Comparison of ENCODE assay signal across 12 mouse cellular contexts in genomic region chr10:59981792-59982191, GRCm38 (mm10). TPM values are rescaled to one million over a fixed set of nuclear protein-coding genes. Genes with fewer than 3 reads are reported as not detected.
DNase-seq lines count a peak whose midpoint lies in the region; ATAC-seq and TF ChIP-seq lines count a peak whose summit lies in the region.
"Had no signal": no experiment of that assay in that cellular context is flagged by ENCODE, and none has a peak within 500 bp of the region (broad histone marks: within the 10 kb centered on the region; RNA-seq: fewer than 3 reads in every experiment).

No protein-coding gene starts in this region.

- no peak for TF ChIP-seq POLR2A in kidney, adult 2 months (IDR thresholded peaks at IDR 0.05; ENCODE audit: low read depth, low read length)

- TF ChIP-seq CTCF in kidney, adult 2 months (conservative IDR thresholded peaks at IDR 0.05; ENCODE audit: insufficient read depth, insufficient read length, low read depth, low read length), result no peak

- peaks cover 76% of the 10 kb centered on the region for H3K4me1 ChIP-seq in megakaryocyte, embryonic 14.5 days
- H3K4me1 ChIP-seq in heart, embryonic 10.5 days, result peaks cover 48% of the 10 kb centered on the region
- peaks cover 34% of the 10 kb centered on the region for H3K4me1 ChIP-seq in liver, embryonic 12.5 days
- H3K4me1 ChIP-seq in kidney, adult 2 months (ENCODE audit: control insufficient read depth, insufficient read depth, low read length), result peaks cover 26% of the 10 kb centered on the region

- 76% methylated on average over 9 of the region's 9 CpGs for WGBS in heart, embryonic 10.5 days
- 74% methylated on average over 9 of the region's 9 CpGs for WGBS in liver, embryonic 12.5 days (ENCODE audit: insufficient replicate concordance)
- WGBS in kidney, adult 2 months, result 86% methylated on average over 9 of the region's 9 CpGs

- peak; percentile 67 to 88 for DNase-seq in adrenal gland, adult (ENCODE audit: inconsistent age in 2 of 2, low spot score in 1 of 2)
- DNase-seq in adrenal gland, adult 8-10 months, result no peak
- DNase-seq in heart, embryonic 10.5 days (ENCODE audit: low spot score), result no peak
- DNase-seq in kidney, adult 2 months, result no peak
- no peak for DNase-seq in urinary bladder, postnatal 10 days (ENCODE audit: low spot score)
- DNase-seq: cerebellum, postnatal 36 days; kidney, postnatal 10 days; midbrain, embryonic 14.5 days had no signal

- H3K4me2 ChIP-seq in liver, embryonic 12.5 days, result no peak overlapping the region

- ATAC-seq in megakaryocyte, adult 5-6 weeks (ENCODE audit: poor library complexity, severe bottlenecking), result no peak
- peak; percentile 24; the same call in 1 of the 2 replicates for ATAC-seq in liver, embryonic 12.5 days

- no peaks in the 10 kb centered on the region for H3K9me3 ChIP-seq in megakaryocyte, embryonic 14.5 days
- H3K9me3 ChIP-seq in heart, embryonic 10.5 days, result no peaks in the 10 kb centered on the region
- no peaks in the 10 kb centered on the region for H3K9me3 ChIP-seq in liver, embryonic 12.5 days (replicated peaks)

- H3K36me3 ChIP-seq in megakaryocyte, embryonic 14.5 days (replicated peaks; ENCODE audit: low read length), result peaks cover 32% of the 10 kb centered on the region
- H3K36me3 ChIP-seq in heart, embryonic 10.5 days, result peaks cover 11% of the 10 kb centered on the region
- peaks cover 18% of the 10 kb centered on the region for H3K36me3 ChIP-seq in liver, embryonic 12.5 days
- no peaks in the 10 kb centered on the region for H3K36me3 ChIP-seq in kidney, adult 2 months (ENCODE audit: control insufficient read depth, insufficient read depth, low read length)

- H3K27me3 ChIP-seq in megakaryocyte, embryonic 14.5 days (replicated peaks), result no peaks in the 10 kb centered on the region
- no peaks in the 10 kb centered on the region for H3K27me3 ChIP-seq in heart, embryonic 10.5 days (ENCODE audit: insufficient read depth, poor library complexity, severe bottlenecking)
- no peaks in the 10 kb centered on the region for H3K27me3 ChIP-seq in liver, embryonic 12.5 days (replicated peaks)
- H3K27me3 ChIP-seq in kidney, adult 2 months (replicated peaks; ENCODE audit: control insufficient read depth, insufficient read depth, low read length), result no peaks in the 10 kb centered on the region

- H3K9ac ChIP-seq in liver, embryonic 12.5 days, result no peak overlapping the region
- H3K9ac ChIP-seq: liver, embryonic 14.5 days had no signal

- 0 out of 2 replicates have a peak overlapping the region, but pooled peaks have one; percentile 24 for H3K27ac ChIP-seq in heart, embryonic 10.5 days
- peak overlapping the region; percentile 16; the same call in 1 of the 2 replicates for H3K27ac ChIP-seq in liver, embryonic 12.5 days
- H3K27ac ChIP-seq in kidney, adult 2 months (ENCODE audit: insufficient read depth, low read depth, low read length), result no peak overlapping the region
- H3K27ac ChIP-seq: liver, embryonic 14.5 days had no signal

- peak overlapping the region; percentile 14 for H3K4me3 ChIP-seq in megakaryocyte, embryonic 14.5 days (replicated peaks)
- H3K4me3 ChIP-seq in heart, embryonic 10.5 days, result no peak overlapping the region
- no peak overlapping the region for H3K4me3 ChIP-seq in liver, embryonic 12.5 days
- H3K4me3 ChIP-seq in kidney, adult 2 months (ENCODE audit: insufficient read depth, low read depth, low read length), result no peak overlapping the region

RNA-seq across cellular contexts. Expression of gene Ascc1, which starts 20.8 kb away (rescaled TPM):
- total RNA-seq in adrenal gland, adult 8-10 months (2022), result 10 to 100 TPM; 32.6 to 37.8 (median 35.5) TPM
- 126 and 233 TPM in 2 replicates for polyA plus RNA-seq in megakaryocyte, embryonic 14.5 days (2012; ENCODE audit: insufficient read depth, low replicate concordance)
- 25.7 and 29.9 TPM in 2 replicates for total RNA-seq in megakaryocyte, adult 5-6 weeks (2015)
- total RNA-seq in megakaryocyte, adult 5-6 weeks (2017), result 24.3 and 27.0 TPM in 2 replicates
- 33.0 and 36.2 TPM in 2 replicates for polyA plus RNA-seq in heart, embryonic 10.5 days (2016; fragmentation: Nextera tagmentation; extraction: Ambion mirVana)
- polyA plus RNA-seq in liver, embryonic 12.5 days (2016; fragmentation: Nextera tagmentation; extraction: Ambion mirVana), result 22.6 and 23.4 TPM in 2 replicates
- polyA plus RNA-seq in kidney, adult 2 months (2012; rRNA removed), result 106 and 132 TPM in 2 replicates

RNA-seq across cellular contexts. Expression of gene Anapc16, which starts 21.1 kb away (rescaled TPM):
- total RNA-seq in adrenal gland, adult 8-10 months (2022), result 10 to 100 TPM; 73.6 to 95.8 (median 81.1) TPM
- polyA plus RNA-seq in megakaryocyte, embryonic 14.5 days (2012; ENCODE audit: insufficient read depth, low replicate concordance), result 73.7 and 169 TPM in 2 replicates
- total RNA-seq in megakaryocyte, adult 5-6 weeks (2015), result 45.9 and 57.2 TPM in 2 replicates
- 35.2 and 39.4 TPM in 2 replicates for total RNA-seq in megakaryocyte, adult 5-6 weeks (2017)
- 93.3 and 94.6 TPM in 2 replicates for polyA plus RNA-seq in heart, embryonic 10.5 days (2016; fragmentation: Nextera tagmentation; extraction: Ambion mirVana)
- 55.3 and 63.1 TPM in 2 replicates for polyA plus RNA-seq in liver, embryonic 12.5 days (2016; fragmentation: Nextera tagmentation; extraction: Ambion mirVana)
- polyA plus RNA-seq in kidney, adult 2 months (2012; rRNA removed), result 84.8 and 100 TPM in 2 replicates

RNA-seq across cellular contexts. Expression of gene Ddit4, which starts 30.2 kb away (rescaled TPM):
- total RNA-seq in adrenal gland, adult 8-10 months (2022), result 10 to 100 TPM; 27.9 to 91.5 (median 34.7) TPM
- polyA plus RNA-seq in megakaryocyte, embryonic 14.5 days (2012; ENCODE audit: insufficient read depth, low replicate concordance), result 33.2 and 44.6 TPM in 2 replicates
- total RNA-seq in megakaryocyte, adult 5-6 weeks (2015), result 2.2 and 2.4 TPM in 2 replicates
- 0.94 and 1.2 TPM in 2 replicates for total RNA-seq in megakaryocyte, adult 5-6 weeks (2017)
- 17.6 and 32.8 TPM in 2 replicates for polyA plus RNA-seq in heart, embryonic 10.5 days (2016; fragmentation: Nextera tagmentation; extraction: Ambion mirVana)
- 5.4 and 6.9 TPM in 2 replicates for polyA plus RNA-seq in liver, embryonic 12.5 days (2016; fragmentation: Nextera tagmentation; extraction: Ambion mirVana)
- 21.1 and 21.6 TPM in 2 replicates for polyA plus RNA-seq in kidney, adult 2 months (2012; rRNA removed)

Comparison
In these comparisons a context has a peak if more than half of its experiments do, and no peak if none do; other contexts are left out.
1. DNase-seq: peak in adrenal gland, adult (2 of 2); none in adrenal gland, adult 8-10 months (single experiment), heart, embryonic 10.5 days (single experiment), kidney, adult 2 months (single experiment) and urinary bladder, postnatal 10 days (single experiment).